Mouse (Mus musculus) kidney, adult 2 months (tissue): ENCODE measurements around the gene Zfp609.

Source experiments
- CTCF ChIP-seq: fragments of 200-500 bp; conservative IDR thresholded peaks from 2 replicates; pipeline ENCODE4 v1.5.1; 2011; ENCODE audit warnings: low read depth, mild to moderate bottlenecking, control low read depth, low read length, moderate library complexity, mixed read lengths; ENCODE audit not compliant: insufficient read depth, insufficient read length
- POLR2A ChIP-seq: fragments of 200-500 bp; IDR thresholded peaks from one replicate; pipeline ENCODE4 v1.6.1; 2011; ENCODE audit warnings: low read depth, low read length, control low read depth

DNA sequence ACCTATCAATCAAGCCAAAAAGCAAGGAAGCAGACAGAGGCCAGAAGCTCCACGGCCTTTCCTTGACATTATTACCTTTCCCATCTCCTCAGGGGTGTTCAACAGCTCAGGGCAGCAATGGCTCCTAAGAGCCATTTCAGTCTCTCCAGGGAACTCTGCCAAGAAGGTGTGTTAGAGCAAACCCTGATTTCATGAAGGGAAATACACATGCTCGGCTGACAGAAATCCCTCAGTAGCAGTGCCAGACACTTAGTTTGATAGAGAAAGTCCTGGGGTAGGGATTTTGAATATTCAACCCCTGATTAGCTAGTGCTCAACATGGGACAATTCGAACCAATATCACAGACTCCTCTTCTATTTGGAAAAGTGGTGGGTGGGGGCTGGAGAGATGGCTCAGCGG, 36.3 kb downstream of the Zfp609 start:
- TF ChIP-seq CTCF, result no peak
- no peak for TF ChIP-seq POLR2A
